Mouse (Mus musculus): ENCODE results near the gene Itga1. TPM values are rescaled to one million over a fixed set of nuclear protein-coding genes. Genes with fewer than 3 reads are reported as not detected.

Gene Itga1
- total and polyA plus RNA-seq, 3 experiments = not detected

- Histone ChIP-seq H3K9me3 (replicated peaks; ENCODE audit: insufficient read depth, low read length) (no peaks in the 10 kb centered on the region), H3K27ac (ENCODE audit: control insufficient read depth, low read depth, low read length) (no peak overlapping the region), H3K4me3 (ENCODE audit: control insufficient read depth in 1 of 2, insufficient read depth in 1 of 2, low read depth in 2 of 2, low read length in 2 of 2) (no peak overlapping the region), H3K79me2 (ENCODE audit: control insufficient read depth, insufficient read depth, low read length, poor library complexity) (no peaks in the 10 kb centered on the region), H3K27me3 (ENCODE audit: control insufficient read depth in 1 of 2, insufficient read depth in 2 of 2, low read length in 2 of 2) (0 out of 4 replicates have a peak, but pooled peaks cover 0 to 1% of the 10 kb centered on the region in 2 experiments), H3K4me1 (ENCODE audit: control insufficient read depth in 1 of 2, insufficient read depth in 2 of 2, low read length in 2 of 2) (no peaks in the 10 kb centered on the region), H3K36me3 (ENCODE audit: control insufficient read depth in 1 of 2, insufficient read depth in 2 of 2, low read length in 2 of 2) (no peaks in the 10 kb centered on the region), H3K9ac (ENCODE audit: control insufficient read depth, low read depth, low read length, poor library complexity, severe bottlenecking) (no peak overlapping the region)
- TF ChIP-seq ZC3H11A (IDR thresholded peaks at IDR 0.05; ENCODE audit: low read depth, low read length) (no peak), MAFK (IDR thresholded peaks at IDR 0.05; ENCODE audit: borderline replicate concordance, low read depth, low read length) (no peak), TCF12 (IDR thresholded peaks at IDR 0.05; ENCODE audit: low read depth, low read length) (no peak), NELFE (IDR thresholded peaks at IDR 0.05; ENCODE audit: low read depth, low read length) (no peak)
- DNase-seq (ENCODE audit: low read depth, low spot score) = no peak
These were observed 103.7 kb downstream of the Itga1 start for GRCm38 (mm10) chr13:114998100-114998499.

- Histone ChIP-seq H3K9ac (ENCODE audit: control insufficient read depth, low read depth, low read length, poor library complexity, severe bottlenecking) (no peak overlapping the region), H3K27ac (ENCODE audit: control insufficient read depth, low read depth, low read length) (no peak overlapping the region), H3K36me3 (ENCODE audit: control insufficient read depth in 1 of 2, insufficient read depth in 2 of 2, low read length in 2 of 2) (no peaks in the 10 kb centered on the region), H3K9me3 (replicated peaks; ENCODE audit: insufficient read depth, low read length) (no peaks in the 10 kb centered on the region), H3K4me1 (ENCODE audit: control insufficient read depth in 1 of 2, insufficient read depth in 2 of 2, low read length in 2 of 2) (no peaks in the 10 kb centered on the region), H3K27me3 (ENCODE audit: control insufficient read depth in 1 of 2, insufficient read depth in 2 of 2, low read length in 2 of 2) (peaks cover 0 to 1% of the 10 kb centered on the region in 2 experiments; a peak in 1 of 4 replicates), H3K79me2 (ENCODE audit: control insufficient read depth, insufficient read depth, low read length, poor library complexity) (no peaks in the 10 kb centered on the region), H3K4me3 (ENCODE audit: control insufficient read depth in 1 of 2, insufficient read depth in 1 of 2, low read depth in 2 of 2, low read length in 2 of 2) (no peak overlapping the region)
- no peak for DNase-seq (ENCODE audit: low read depth, low spot score)
- TF ChIP-seq RCOR1 (IDR thresholded peaks at IDR 0.05; ENCODE audit: low read depth, low read length) (no peak), KAT2A (conservative IDR thresholded peaks at IDR 0.05; ENCODE audit: low read depth, low read length) (no peak), JUND (IDR thresholded peaks at IDR 0.05; ENCODE audit: low read depth, low read length) (no peak), USF2 (IDR thresholded peaks at IDR 0.05; ENCODE audit: borderline replicate concordance in 1 of 2, insufficient read depth in 1 of 2, low read depth in 1 of 2, low read length in 2 of 2) (no peak), CTCF (IDR thresholded peaks at IDR 0.05 in 2 of 3, conservative IDR thresholded peaks at IDR 0.05 in 1 of 3; ENCODE audit: control insufficient read depth in 1 of 3, insufficient read depth in 1 of 3, low read depth in 2 of 3, low read length in 3 of 3, poor library complexity in 1 of 3, severe bottlenecking in 1 of 3) (no peak), USF1 (IDR thresholded peaks at IDR 0.05; ENCODE audit: low read depth, low read length) (no peak), MYC (IDR thresholded peaks at IDR 0.05; ENCODE audit: low read depth, low read length) (no peak), BHLHE40 (IDR thresholded peaks at IDR 0.05; ENCODE audit: borderline replicate concordance, low read depth, low read length) (no peak), ZKSCAN1 (IDR thresholded peaks at IDR 0.05; ENCODE audit: low read depth, low read length) (no peak), HCFC1 (IDR thresholded peaks at IDR 0.05; ENCODE audit: low read depth, low read length) (no peak), POLR2AphosphoS2 (IDR thresholded peaks at IDR 0.05; ENCODE audit: low read length) (no peak), EP300 (IDR thresholded peaks at IDR 0.05; ENCODE audit: low read depth in 1 of 2, low read length in 2 of 2) (no peak), ZNF384 (IDR thresholded peaks at IDR 0.05; ENCODE audit: low read depth, low read length) (no peak), ZMIZ1 (IDR thresholded peaks at IDR 0.05; ENCODE audit: low read depth, low read length) (no peak), MEF2A (IDR thresholded peaks at IDR 0.05; ENCODE audit: extremely low read depth, insufficient replicate concordance, low read depth, low read length, poor library complexity, severe bottlenecking) (no peak), SMC3 (IDR thresholded peaks at IDR 0.05; ENCODE audit: low read depth, low read length) (no peak), NRF1 (IDR thresholded peaks at IDR 0.05; ENCODE audit: insufficient read depth, low read depth, low read length, poor library complexity, severe bottlenecking) (no peak)
These were observed 109.3 kb downstream of the Itga1 start for GRCm38 (mm10) chr13:114992260-114993014.
